Mouse (Mus musculus) CH12.LX (cell line): ENCODE data around the gene Foxo4. TPM values are rescaled to one million over a fixed set of nuclear protein-coding genes. Genes with fewer than 3 reads are reported as not detected.
A peak's percentile ranks its signal among the peaks of the same experiment; 100 is the strongest.

ENCODE experiments used
- DNase-seq: peaks from one replicate; pipeline ENCODE4 v3.0.0-alpha.2; 2013; ENCODE audit errors: extremely low read depth
- H3K27ac ChIP-seq: 2 replicates; pipeline ENCODE4 v1.5.1; 2012; ENCODE audit warnings: low read depth, mild to moderate bottlenecking, control low read depth, moderate library complexity; ENCODE audit not compliant: insufficient read depth
- H3K27me3 ChIP-seq: replicated peaks from 2 replicates; pipeline ENCODE3; 2012; ENCODE audit warnings: inconsistent platforms
- H3K36me3 ChIP-seq, 2 experiments: replicated peaks in 1 of 2; 2 replicates each; pipeline versions ENCODE3 to v1.6.1; 2012; ENCODE audit warnings: inconsistent platforms in 1 of 2, low read length in 1 of 2, mild to moderate bottlenecking in 1 of 2, mixed read lengths in 1 of 2, moderate library complexity in 1 of 2; ENCODE audit not compliant: control insufficient read depth in 1 of 2, insufficient read depth in 1 of 2
- H3K4me1 ChIP-seq, 2 experiments: 2 replicates each; pipeline ENCODE4 v1.6.1; 2012; ENCODE audit warnings: inconsistent platforms in 1 of 2, moderate library complexity in 1 of 2; ENCODE audit not compliant: insufficient read depth in 2 of 2, control insufficient read depth in 1 of 2
- H3K4me2 ChIP-seq: 2 replicates; pipeline ENCODE4 v1.6.1; 2012; ENCODE audit warnings: low read depth, mild to moderate bottlenecking, control low read depth; ENCODE audit not compliant: poor library complexity, insufficient read depth, severe bottlenecking
- H3K4me3 ChIP-seq, 3 experiments: fragments of 150-350 bp in 1 of 3; sonication (generic) in 1 of 3; replicated peaks in 1 of 3; 2 replicates each; pipeline versions ENCODE3 to v1.5.1; 2011 to 2012; ENCODE audit warnings: low read depth in 2 of 3, low read length in 2 of 3, mild to moderate bottlenecking in 2 of 3, moderate library complexity in 2 of 3, control low read depth in 1 of 3, improper control_type of control experiment in 1 of 3, inconsistent platforms in 1 of 3, mixed read lengths in 1 of 3; ENCODE audit not compliant: poor library complexity in 1 of 3
- H3K79me2 ChIP-seq: replicated peaks from 2 replicates; pipeline ENCODE4 v1.6.1; 2012; ENCODE audit warnings: mild to moderate bottlenecking, moderate library complexity; ENCODE audit not compliant: control insufficient read depth, poor library complexity, insufficient read depth, severe bottlenecking; ENCODE audit errors: extremely low read depth
- H3K9ac ChIP-seq: 2 replicates; pipeline ENCODE4 v1.6.1; 2012; ENCODE audit warnings: low read depth, mild to moderate bottlenecking, control low read depth, moderate library complexity; ENCODE audit not compliant: insufficient read depth
- H3K9me3 ChIP-seq: replicated peaks from 2 replicates; pipeline ENCODE3; 2012; ENCODE audit warnings: low read length, inconsistent platforms, mixed read lengths
- BHLHE40 ChIP-seq: IDR thresholded peaks from 2 replicates; pipeline ENCODE4 v1.6.1; 2011; ENCODE audit warnings: mild to moderate bottlenecking, low read depth, low read length, improper control_type of control experiment
- CHD2 ChIP-seq: IDR thresholded peaks from 2 replicates; pipeline ENCODE4 v1.6.1; 2011; ENCODE audit warnings: low read length, improper control_type of control experiment
- CTCF ChIP-seq, 2 experiments: IDR thresholded peaks in 1 of 2; conservative IDR thresholded peaks in 1 of 2; 2 replicates each; pipeline ENCODE4 v1.5.1; 2011 to 2012; ENCODE audit warnings: low read depth in 2 of 2, low read length in 2 of 2, improper control_type of control experiment in 1 of 2, inconsistent platforms in 1 of 2, mild to moderate bottlenecking in 1 of 2, moderate library complexity in 1 of 2
- E2F4 ChIP-seq: IDR thresholded peaks from 2 replicates; pipeline ENCODE4 v1.6.1; 2011; ENCODE audit warnings: low read depth, low read length, improper control_type of control experiment; ENCODE audit not compliant: insufficient replicate concordance
- ELF1 ChIP-seq: IDR thresholded peaks from 2 replicates; pipeline ENCODE4 v1.6.1; 2014; ENCODE audit warnings: low read depth, mild to moderate bottlenecking, inconsistent platforms, low read length, improper control_type of control experiment
- EP300 ChIP-seq: IDR thresholded peaks from 2 replicates; pipeline ENCODE4 v1.6.1; 2011; ENCODE audit warnings: low read length, improper control_type of control experiment
- ETS1 ChIP-seq: conservative IDR thresholded peaks from 2 replicates; pipeline ENCODE4 v1.6.1; 2012; ENCODE audit warnings: low read depth, mild to moderate bottlenecking, inconsistent platforms, low read length, improper control_type of control experiment, moderate library complexity
- IRF4 ChIP-seq: IDR thresholded peaks from 2 replicates; pipeline ENCODE4 v1.6.1; 2014; ENCODE audit warnings: low read depth, mild to moderate bottlenecking, inconsistent platforms, low read length, improper control_type of control experiment
- JUN ChIP-seq: IDR thresholded peaks from 2 replicates; pipeline ENCODE4 v1.6.1; 2011; ENCODE audit warnings: low read depth, mild to moderate bottlenecking, low read length, improper control_type of control experiment, moderate library complexity; ENCODE audit not compliant: insufficient read depth
- JUND ChIP-seq: conservative IDR thresholded peaks from 2 replicates; pipeline ENCODE4 v1.6.1; 2011; ENCODE audit warnings: low read depth, low read length, improper control_type of control experiment
- KAT2A ChIP-seq: IDR thresholded peaks from 2 replicates; pipeline ENCODE4 v1.6.1; 2012; ENCODE audit warnings: low read length, improper control_type of control experiment, inconsistent platforms; ENCODE audit not compliant: insufficient replicate concordance
- MAZ ChIP-seq: IDR thresholded peaks from 2 replicates; pipeline ENCODE4 v1.6.1; 2012; ENCODE audit warnings: low read depth, mild to moderate bottlenecking, inconsistent platforms, low read length, improper control_type of control experiment, moderate library complexity
- MEF2A ChIP-seq: IDR thresholded peaks from 2 replicates; pipeline ENCODE4 v1.6.1; 2014; ENCODE audit warnings: low read depth, mild to moderate bottlenecking, inconsistent platforms, low read length, improper control_type of control experiment, borderline replicate concordance
- MXI1 ChIP-seq: IDR thresholded peaks from 2 replicates; pipeline ENCODE4 v1.6.1; 2011; ENCODE audit warnings: mild to moderate bottlenecking, low read depth, low read length, improper control_type of control experiment
- MYC ChIP-seq: IDR thresholded peaks from 2 replicates; pipeline ENCODE4 v1.6.1; 2011; ENCODE audit warnings: low read depth, mild to moderate bottlenecking, improper control_type of control experiment, low read length
- NELFE ChIP-seq: IDR thresholded peaks from 2 replicates; pipeline ENCODE4 v1.6.1; 2011; ENCODE audit warnings: low read depth, low read length, improper control_type of control experiment
- PAX5 ChIP-seq: IDR thresholded peaks from 2 replicates; pipeline ENCODE4 v1.6.1; 2012; ENCODE audit warnings: low read length, inconsistent platforms, mixed read lengths
- POLR2A ChIP-seq: IDR thresholded peaks from 2 replicates; pipeline ENCODE4 v1.6.1; 2011; ENCODE audit warnings: low read depth, mild to moderate bottlenecking, improper control_type of control experiment, low read length
- RCOR1 ChIP-seq: conservative IDR thresholded peaks from 2 replicates; pipeline ENCODE4 v1.6.1; 2012; ENCODE audit warnings: low read depth, mild to moderate bottlenecking, inconsistent platforms, low read length, improper control_type of control experiment
- SIN3A ChIP-seq: IDR thresholded peaks from 2 replicates; pipeline ENCODE4 v1.6.1; 2012; ENCODE audit warnings: low read length, improper control_type of control experiment, inconsistent platforms
- SMC3 ChIP-seq: IDR thresholded peaks from 2 replicates; pipeline ENCODE4 v1.6.1; 2011; ENCODE audit warnings: low read depth, low read length, improper control_type of control experiment
- TCF12 ChIP-seq: IDR thresholded peaks from 2 replicates; pipeline ENCODE4 v1.6.1; 2014; ENCODE audit warnings: low read depth, mild to moderate bottlenecking, inconsistent platforms, low read length, improper control_type of control experiment
- UBTF ChIP-seq: IDR thresholded peaks from 2 replicates; pipeline ENCODE4 v1.6.1; 2012; ENCODE audit warnings: low read depth, mild to moderate bottlenecking, inconsistent platforms, low read length, improper control_type of control experiment, moderate library complexity
- ZKSCAN1 ChIP-seq: IDR thresholded peaks from 2 replicates; pipeline ENCODE4 v1.6.1; 2012; ENCODE audit warnings: low read depth, inconsistent platforms, low read length, improper control_type of control experiment, borderline replicate concordance
- ZMIZ1 ChIP-seq: IDR thresholded peaks from 2 replicates; pipeline ENCODE4 v1.6.1; 2012; ENCODE audit warnings: low read depth, mild to moderate bottlenecking, inconsistent platforms, low read length, improper control_type of control experiment
- dilution Hi-C: fragments of 300-500 bp; cut with MboI; formaldehyde crosslinking; loops from 2 replicates; pipeline ENCODE4 v1.14.3; 2020; ENCODE audit warnings: low sequenced_read_pairs; ENCODE audit not compliant: extremely low pct_unique_long_range_greater_than_20kb, extremely low pct_ligation_motif_present
- in situ Hi-C: fragments of 300-500 bp; cut with MboI; formaldehyde crosslinking; loops from 3 replicates; pipeline ENCODE4 v1.14.3; 2019; ENCODE audit warnings: low sequenced_read_pairs, low pct_ligation_motif_present, low pct_unique_long_range_greater_than_20kb, mixed read lengths
- polyA plus RNA-seq: library from polyadenylated mRNA; unstranded; fragments of >175 nt; gene quantifications from 2 replicates; pipeline ENCODE4 v1.2.1, GENCODE M21; 2012; ENCODE audit warnings: low read depth; ENCODE audit not compliant: insufficient read length
- total RNA-seq, 2 experiments: library from RNA; depleted of rRNA; stranded (reverse); fragments of 300-350 nt in 1 of 2; fragments of >200 nt in 1 of 2; gene quantifications; 2 replicates each; pipeline ENCODE4 v1.2.3; 2012 to 2014

Gene Foxo4
- total and polyA plus RNA-seq, 3 experiments: 8.2 to 10.5 (median 9.0) TPM

DNA sequence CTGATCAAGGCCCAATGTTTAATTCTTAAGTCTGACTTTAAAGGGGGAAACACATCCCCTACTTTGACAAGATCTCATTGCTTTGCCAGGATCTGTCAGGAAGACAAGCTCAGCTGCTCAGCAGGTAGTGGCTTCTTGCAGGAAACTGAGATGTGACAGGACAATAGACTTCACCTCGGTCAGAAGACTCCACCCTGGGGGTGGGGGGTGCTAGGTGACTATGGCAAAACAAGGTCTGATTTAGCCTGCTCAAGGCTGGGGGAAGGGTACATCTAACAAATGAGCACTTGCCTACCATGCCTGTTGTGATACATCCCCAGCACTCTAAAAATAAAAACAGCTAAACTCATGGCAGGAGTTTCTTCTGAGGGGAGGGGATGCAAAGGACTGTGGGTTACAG lies 9.3 kb upstream of the Foxo4 start:
- TF ChIP-seq JUN (no peak), TCF12 (no peak), MYC (no peak), SMC3 (no peak), MAZ (no peak), POLR2A (no peak), E2F4 (no peak), NELFE (no peak), BHLHE40 (no peak), KAT2A (no peak), ELF1 (no peak)
- Histone ChIP-seq H3K9me3 (no peaks in the 10 kb centered on the region), H3K4me2 (no peak overlapping the region), H3K9ac (no peak overlapping the region), H3K36me3 (no peaks in the 10 kb centered on the region), H3K79me2 (no peaks in the 10 kb centered on the region), H3K27ac (no peak overlapping the region), H3K4me1 (no peaks in the 10 kb centered on the region), H3K27me3 (no peaks in the 10 kb centered on the region), H3K4me3 (no peak overlapping the region)
- dilution Hi-C loops: no loop called here
- DNase-seq: no peak
- in situ Hi-C loops: no loop called here

DNA sequence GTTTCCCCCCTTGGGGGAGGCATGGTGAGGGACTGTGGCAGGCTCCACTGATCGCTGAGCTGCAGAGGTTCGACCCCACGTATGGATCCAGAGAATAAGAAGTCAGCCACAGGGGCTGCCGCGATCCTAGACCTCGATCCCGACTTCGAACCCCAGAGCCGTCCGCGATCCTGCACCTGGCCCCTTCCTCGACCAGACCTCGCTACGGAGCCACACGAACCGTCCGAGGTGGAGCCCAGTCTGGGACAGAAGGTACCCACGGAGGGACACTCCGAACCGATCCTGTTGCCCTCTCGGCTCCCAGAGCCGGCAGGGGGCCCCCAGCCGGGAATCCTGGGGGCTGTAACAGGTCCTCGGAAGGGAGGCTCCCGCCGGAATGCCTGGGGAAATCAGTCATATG lies 412 bp downstream of the Foxo4 start:
- Histone ChIP-seq H3K4me3 (peak overlapping the region; percentile 23 to 68 (median 56)), H3K4me1 (0 out of 4 replicates have a peak, but pooled peaks cover 0 to 13% of the 10 kb centered on the region in 2 experiments), H3K9me3 (no peaks in the 10 kb centered on the region), H3K27me3 (no peaks in the 10 kb centered on the region), H3K79me2 (no peaks in the 10 kb centered on the region), H3K4me2 (peak overlapping the region; percentile 55), H3K27ac (peak overlapping the region; percentile 46)
- DNase-seq: no peak
- dilution Hi-C loops (no loop called here), in situ Hi-C loops (no loop called here)
- TF ChIP-seq CHD2 (peak; percentile 20; the same call in 1 of the 2 replicates), CTCF (conservative IDR thresholded peaks at IDR 0.05 in 1 of 2, IDR thresholded peaks at IDR 0.05 in 1 of 2; ENCODE audit: low read depth in 2 of 2, low read length in 2 of 2) (no peak)
- TF ChIP-seq, all 38 proteins: peak for 1
- H3K9ac ChIP-seq: peak overlapping the region; percentile 80
- H3K36me3 ChIP-seq: peaks cover 17 to 27% of the 10 kb centered on the region in 2 experiments

DNA sequence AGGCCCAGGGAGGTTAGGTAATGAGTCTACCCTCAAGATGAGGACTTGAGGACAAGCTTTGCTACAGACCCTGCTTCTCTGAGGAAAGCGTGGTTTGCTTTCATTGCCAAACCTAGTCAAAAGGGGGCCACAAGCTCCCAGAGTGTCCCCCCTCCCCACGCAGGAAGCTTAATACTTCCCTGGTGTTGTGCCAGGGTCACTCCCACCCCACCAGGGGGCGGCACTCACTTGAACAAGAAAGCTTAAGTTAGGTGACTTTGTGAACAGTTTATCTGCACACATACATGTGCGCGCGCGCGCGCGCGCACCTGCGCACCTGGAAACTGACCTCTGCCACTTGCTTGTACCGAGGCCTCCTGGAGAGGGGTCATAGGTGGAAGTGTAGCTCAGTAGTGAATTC lies 2.3 kb downstream of the Foxo4 start:
- dilution Hi-C loops (no loop called here), in situ Hi-C loops (no loop called here)
- Histone ChIP-seq H3K36me3 (peaks cover 21 to 36% of the 10 kb centered on the region in 2 experiments), H3K27me3 (no peaks in the 10 kb centered on the region), H3K4me2 (no peak overlapping the region), H3K79me2 (no peaks in the 10 kb centered on the region), H3K4me3 (no peak overlapping the region), H3K27ac (no peak overlapping the region), H3K4me1 (peaks cover 3 to 18% of the 10 kb centered on the region in 2 experiments; a peak in 3 of 4 replicates), H3K9ac (no peak overlapping the region), H3K9me3 (no peaks in the 10 kb centered on the region)
- DNase-seq: no peak
- TF ChIP-seq CTCF (conservative IDR thresholded peaks at IDR 0.05 in 1 of 2, IDR thresholded peaks at IDR 0.05 in 1 of 2; ENCODE audit: low read depth in 2 of 2, low read length in 2 of 2) (peak in 1 of 2 experiments; percentile 56; a peak in 2 of 4 replicates), IRF4 (no peak), ZMIZ1 (no peak), MXI1 (no peak), CHD2 (no peak), KAT2A (no peak), POLR2A (no peak), ZKSCAN1 (no peak), ETS1 (no peak), JUND (no peak), PAX5 (no peak), JUN (no peak), MEF2A (no peak), NELFE (no peak), EP300 (no peak), UBTF (no peak), ELF1 (no peak), SIN3A (no peak), RCOR1 (no peak), MYC (no peak)
